Mouse (Mus musculus) left cerebral cortex, postnatal 14 days (tissue): ENCODE results near the gene Gm3285. TPM values are rescaled to one million over a fixed set of nuclear protein-coding genes. Genes with fewer than 3 reads are reported as not detected.

ENCODE experiments used
- DNase-seq, 2 experiments: peaks; one replicate each; pipeline ENCODE4 v3.0.0; 2021 to 2022; ENCODE audit warnings: low spot score in 2 of 2, mixed read lengths in 1 of 2
- intact Hi-C: fragments of 180-260 bp; cut with DNase I; formaldehyde crosslinking; loops from one replicate; pipeline ENCODE4 v1.15.1; 2025
- long read RNA-seq, 2 experiments: library from polyadenylated mRNA; stranded (forward); transcript quantifications; one replicate each; pipeline ENCODE4 v2.0.0; 2021
- total RNA-seq, 2 experiments: library from RNA; stranded (reverse); gene quantifications; 2 replicates each; pipeline ENCODE4 v1.2.3; 2021

Gm3285 gene
- not detected for total RNA-seq
- long read RNA-seq, experiment 1: 0 reads
- long read RNA-seq, experiment 2: 0 reads

DNA sequence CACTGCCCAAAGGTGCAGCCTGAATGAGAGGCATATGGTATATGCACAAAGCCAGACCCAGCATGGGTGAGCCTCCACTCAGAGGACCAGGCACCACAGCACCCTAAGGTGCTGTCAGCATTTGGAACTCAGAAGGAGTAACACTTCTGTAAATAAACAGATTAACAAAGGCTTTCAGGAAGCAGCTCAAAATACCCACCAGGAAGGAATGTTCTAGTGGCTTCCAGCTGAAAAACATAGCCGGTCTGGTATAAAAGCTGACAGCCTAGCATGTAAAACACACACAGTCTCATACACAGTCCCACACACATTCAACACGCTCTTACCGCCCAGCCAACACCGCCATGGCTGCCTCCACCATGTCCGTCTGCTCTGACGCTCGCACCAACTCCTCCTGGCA is at the start of gene Gm3285:
Gene Gm3285, plus strand, starts transcription at position 301 of the 400 bp plus-strand sequence.
- DNase-seq: no peak
- intact Hi-C loops: no loop called here

- intact Hi-C loops: no loop called here
- no peak for DNase-seq
These were observed 47.4 kb upstream of the Gm3285 start, which contains the start of gene Gm2696 for GRCm38 (mm10) chr10:77814382-77814781. Gm2696 (plus strand) TSS chr10:77814682.

DNA sequence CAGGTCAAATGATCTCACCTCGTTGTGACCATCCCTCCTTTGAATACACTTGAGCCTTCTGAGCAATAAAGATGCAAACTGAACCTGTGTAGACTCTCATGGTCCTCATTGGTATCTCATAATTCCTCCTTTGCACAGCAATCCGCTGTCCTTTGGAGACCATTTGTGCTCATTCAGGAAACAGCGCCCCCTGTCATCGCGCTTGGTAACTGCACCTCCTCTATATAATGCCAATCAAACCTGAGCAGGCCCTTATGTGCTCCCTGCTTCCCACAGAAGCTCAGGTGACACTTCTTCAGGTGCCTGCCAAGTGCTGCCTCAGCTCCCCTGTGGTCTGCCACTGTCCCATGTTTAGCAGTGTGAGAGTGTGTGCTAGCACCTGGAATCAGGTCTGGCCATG is 46.3 kb upstream of the Gm3285 start:
- intact Hi-C loops: no loop called here
- peak in 1 of 2 experiments; percentile 36 for DNase-seq

- intact Hi-C loops: no loop called here
- no peak for DNase-seq
These were observed 43.3 kb upstream of the Gm3285 start for GRCm38 (mm10) chr10:77818523-77818922.

GRCm38 (mm10) chr10:77819203-77819602 is 42.6 kb upstream of the Gm3285 start:
- no peak for DNase-seq
- intact Hi-C loops: no loop called here

DNA sequence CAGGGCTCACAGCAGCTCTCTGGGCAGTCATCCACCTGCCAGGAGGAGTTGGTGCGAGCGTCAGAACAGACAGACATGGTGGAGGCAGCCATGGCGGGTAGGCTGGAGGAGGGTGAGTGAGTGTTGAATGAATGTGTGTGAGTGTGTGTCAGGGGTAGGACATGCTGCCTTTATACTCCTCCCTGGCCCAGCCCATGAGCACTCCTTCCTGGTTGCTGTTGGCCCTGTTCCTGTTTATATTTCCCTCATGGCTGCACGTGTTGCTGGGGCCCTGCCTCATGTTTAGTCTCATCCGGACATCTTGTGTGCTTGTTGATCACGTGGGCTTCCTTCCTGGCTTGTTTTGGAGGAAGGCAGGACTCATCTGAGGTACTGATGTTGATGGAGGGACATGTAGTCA is 34.8 kb upstream of the Gm3285 start, which contains the start of gene Krtap10-4:
Gene Krtap10-4, minus strand, starts transcription at position 145 of the 400 bp plus-strand sequence.
- no peak for DNase-seq

DNA sequence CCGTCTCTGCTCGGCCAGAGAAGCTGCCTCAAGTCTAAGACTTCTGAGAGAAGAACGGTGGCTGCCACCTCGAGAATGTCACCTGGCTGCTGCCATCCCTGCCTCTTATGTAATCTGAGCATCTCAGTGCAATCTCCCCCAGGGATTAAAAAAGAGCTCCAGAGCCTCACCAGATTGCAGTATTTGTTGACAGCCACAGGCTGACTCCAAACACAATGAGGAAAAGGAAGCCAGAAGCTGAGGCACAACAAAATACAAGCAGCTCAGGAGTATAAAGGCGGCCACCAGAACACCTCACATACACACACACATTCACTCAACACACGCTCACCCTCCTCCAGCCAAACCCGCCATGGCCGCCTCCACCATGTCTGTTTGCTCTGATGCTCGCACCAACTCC is 26.1 kb upstream of the Gm3285 start, which contains the start of gene Krtap10-10:
Gene Krtap10-10, plus strand, starts transcription at position 301 of the 400 bp plus-strand sequence.
- intact Hi-C loops: no loop called here
- DNase-seq: no peak

More for the DNA sequence above, 34.8 kb upstream of the Gm3285 start, which contains the start of gene Krtap10-4:
- intact Hi-C loops: no loop called here

DNA sequence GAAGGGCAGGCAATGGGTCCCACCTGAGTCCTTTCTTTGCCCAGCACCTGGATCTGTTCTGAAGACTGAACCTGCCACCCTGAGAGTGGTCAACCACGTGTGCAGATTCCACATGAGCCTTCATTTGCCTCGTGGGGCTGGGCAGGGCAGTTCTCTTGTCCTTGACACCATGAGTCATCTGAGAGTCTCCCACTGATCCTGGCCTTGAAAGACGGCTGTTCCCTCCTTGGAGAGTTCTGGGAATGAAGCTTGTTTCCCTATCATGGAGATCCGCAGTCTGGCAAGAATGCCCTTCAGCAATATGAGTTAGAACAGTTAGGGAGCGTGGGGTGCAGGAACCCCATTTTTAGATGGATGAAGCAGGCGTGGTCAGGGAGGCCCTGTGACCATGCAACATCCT is 22.8 kb upstream of the Gm3285 start:
- intact Hi-C loops: no loop called here
- no peak for DNase-seq

DNA sequence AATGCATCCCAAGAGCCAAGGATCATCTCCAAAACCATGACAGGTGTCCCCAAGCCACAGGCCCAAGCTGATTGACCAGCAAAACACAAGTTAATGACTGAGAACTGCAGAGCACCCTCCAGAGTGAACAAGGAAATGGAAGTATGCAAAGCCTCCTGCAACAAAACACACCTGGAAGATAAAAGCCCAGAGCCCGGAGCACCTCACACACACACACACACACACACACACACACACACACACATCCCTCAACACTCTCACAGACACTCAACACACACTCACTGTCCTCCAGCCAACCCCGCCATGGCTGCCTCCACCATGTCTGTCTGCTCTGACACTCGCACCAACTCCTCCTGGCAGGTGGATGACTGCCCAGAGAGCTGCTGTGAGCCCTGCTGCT is 15.3 kb upstream of the Gm3285 start, which contains the start of gene Gm36176:
Gene Gm36176, plus strand, starts transcription at position 301 of the 400 bp plus-strand sequence.
- no peak for DNase-seq
- intact Hi-C loops: no loop called here

DNA sequence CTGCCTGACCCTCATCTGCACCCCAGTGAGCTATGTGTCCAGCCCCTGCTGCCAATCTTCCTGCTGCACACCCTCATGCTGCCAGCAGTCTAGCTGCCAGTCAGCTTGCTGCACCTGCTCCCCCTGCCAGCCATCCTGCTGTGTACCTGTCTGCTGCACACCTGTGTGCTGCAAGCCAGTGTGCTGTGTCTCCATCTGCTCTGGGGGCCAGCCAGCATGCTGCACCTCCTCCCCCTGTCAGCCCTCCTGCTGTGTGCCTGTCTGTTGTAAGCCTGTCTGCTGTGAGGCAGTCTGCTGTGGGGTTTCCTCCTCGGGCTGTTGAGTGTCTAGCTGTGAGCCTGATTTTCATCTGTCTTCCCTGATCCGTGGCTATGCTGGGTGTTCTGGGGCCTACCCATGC is 14.8 kb upstream of the Gm3285 start:
- intact Hi-C loops: no loop called here
- no peak for DNase-seq

DNA sequence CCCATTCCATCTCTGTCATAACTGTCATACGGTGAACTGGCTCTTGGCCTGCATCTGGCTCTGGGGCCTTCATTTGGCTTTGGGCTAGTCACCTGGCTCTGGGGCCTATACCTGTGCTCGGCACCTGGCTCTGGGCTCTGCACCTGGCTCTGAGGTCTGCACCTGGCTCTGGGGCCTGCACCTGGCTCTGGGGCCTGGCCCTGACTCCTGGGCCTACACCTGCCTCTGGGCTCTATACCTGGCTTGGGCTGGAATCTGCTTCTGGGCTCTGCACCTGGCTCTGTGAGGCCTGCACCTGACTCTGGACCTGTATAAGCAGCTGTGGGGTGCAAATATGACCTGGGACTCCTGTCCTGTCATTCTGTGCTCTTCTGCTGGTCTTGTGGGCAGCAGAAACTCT is 14.2 kb upstream of the Gm3285 start:
- DNase-seq: no peak
- intact Hi-C loops: no loop called here

GRCm38 (mm10) chr10:77852559-77852958 is 9.2 kb upstream of the Gm3285 start, which contains the start of gene Gm10318:
Gm10318 (plus strand) TSS chr10:77852859.
- intact Hi-C loops: no loop called here
- DNase-seq: no peak

DNA sequence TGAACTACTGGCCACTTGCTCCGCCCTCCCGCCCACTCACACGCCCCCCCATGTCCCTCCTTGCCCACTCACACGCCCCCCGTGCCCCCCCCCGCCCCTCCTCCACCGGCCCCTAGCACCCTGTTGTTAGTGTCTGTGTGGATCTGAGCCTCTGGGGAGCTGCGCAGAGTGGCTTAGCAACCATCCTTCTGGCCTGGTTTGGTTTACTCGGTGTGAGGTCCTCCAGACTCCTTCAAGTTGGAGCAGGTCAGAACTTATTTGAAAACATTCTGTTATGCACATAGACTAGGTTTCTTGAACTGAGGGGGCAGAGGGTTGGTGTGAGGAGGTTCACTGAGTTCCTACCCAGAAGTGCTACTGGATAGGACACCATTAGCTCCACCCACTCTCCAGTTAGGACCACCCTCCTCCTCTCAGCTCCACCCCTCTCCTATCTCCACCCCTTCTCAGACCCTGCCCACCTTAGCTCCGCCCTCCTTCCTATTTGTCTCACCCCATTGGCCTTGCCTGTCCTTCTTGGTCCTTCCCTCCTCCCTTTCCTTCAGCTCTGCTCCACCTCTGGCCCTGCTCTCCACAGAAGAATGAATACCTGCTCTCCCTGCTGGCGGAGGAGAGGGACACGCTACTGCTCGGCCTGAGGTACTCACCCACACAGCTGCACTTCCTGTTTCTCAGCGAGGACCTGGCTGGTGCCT is 2.4 kb downstream of the Gm3285 start:
- DNase-seq: no peak
- intact Hi-C loops: no loop called here

DNA sequence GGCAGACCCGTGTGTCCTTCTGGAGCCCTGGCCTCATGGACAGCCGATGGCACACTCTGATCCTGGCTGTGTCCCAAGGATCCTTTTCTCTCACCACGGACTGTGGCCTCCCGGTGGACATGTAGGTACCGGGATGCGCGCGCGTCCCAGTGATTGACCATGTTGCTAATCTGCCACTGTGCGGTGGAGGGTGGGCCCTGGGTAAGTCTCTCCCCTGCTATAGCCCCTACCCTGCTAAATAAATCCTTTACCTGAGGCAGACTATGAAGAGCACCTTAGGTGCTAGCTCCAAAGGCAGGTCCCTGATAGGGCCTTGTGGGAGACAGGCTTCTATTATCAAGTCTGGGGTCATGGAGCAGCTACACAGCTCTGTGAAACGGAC is 3.0 kb downstream of the Gm3285 start:
- intact Hi-C loops: no loop called here
- DNase-seq: no peak

- DNase-seq: no peak
- intact Hi-C loops: no loop called here
These were observed 5.8 kb downstream of the Gm3285 start for GRCm38 (mm10) chr10:77867546-77867945.

DNA sequence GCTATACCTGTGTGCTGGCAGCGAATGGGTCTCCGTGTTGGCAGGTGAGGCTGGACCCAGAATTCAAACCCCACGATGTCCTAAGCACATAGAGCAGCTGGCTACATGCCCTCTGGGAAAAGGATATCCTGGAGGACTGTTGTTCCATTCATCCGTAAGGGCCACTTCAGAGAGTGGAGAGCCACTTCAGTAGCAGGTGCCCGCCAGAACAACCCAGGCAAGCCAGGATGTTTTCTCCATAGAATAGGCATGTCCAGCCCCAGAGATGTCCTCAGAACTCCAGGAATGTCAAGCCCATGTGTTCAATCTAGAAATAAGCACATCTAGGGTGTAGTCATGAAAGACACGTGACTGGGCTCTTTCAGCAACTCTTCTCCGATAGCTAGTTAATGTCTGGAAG is 7.9 kb downstream of the Gm3285 start:
- DNase-seq: no peak
- intact Hi-C loops: no loop called here

DNA sequence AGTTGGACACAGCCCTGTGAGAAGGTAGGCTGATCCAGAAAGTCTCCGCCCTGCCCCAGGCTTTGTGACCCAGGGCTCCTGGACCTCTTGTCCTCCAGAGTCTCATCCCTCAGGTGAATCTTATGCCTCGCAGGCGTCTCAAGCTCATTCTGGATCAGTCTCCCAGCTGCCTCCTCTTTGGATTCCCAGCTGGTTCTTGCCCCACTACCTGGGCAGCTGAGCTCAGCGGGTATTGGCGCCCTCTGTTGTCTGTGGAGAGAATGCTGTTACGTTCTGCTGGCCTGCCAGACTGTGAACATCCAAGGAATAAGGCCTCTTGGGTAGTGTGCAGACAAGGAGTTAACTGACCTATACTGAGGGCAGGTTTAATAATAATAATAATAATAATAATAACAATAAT is 17.2 kb downstream of the Gm3285 start:
- intact Hi-C loops: loop anchor here (5.0 kb wide), 1 partner anchor 172 kb away; the partner anchor contains the start of gene Gm10272
- DNase-seq: peak in 1 of 2 experiments; percentile 53

DNA sequence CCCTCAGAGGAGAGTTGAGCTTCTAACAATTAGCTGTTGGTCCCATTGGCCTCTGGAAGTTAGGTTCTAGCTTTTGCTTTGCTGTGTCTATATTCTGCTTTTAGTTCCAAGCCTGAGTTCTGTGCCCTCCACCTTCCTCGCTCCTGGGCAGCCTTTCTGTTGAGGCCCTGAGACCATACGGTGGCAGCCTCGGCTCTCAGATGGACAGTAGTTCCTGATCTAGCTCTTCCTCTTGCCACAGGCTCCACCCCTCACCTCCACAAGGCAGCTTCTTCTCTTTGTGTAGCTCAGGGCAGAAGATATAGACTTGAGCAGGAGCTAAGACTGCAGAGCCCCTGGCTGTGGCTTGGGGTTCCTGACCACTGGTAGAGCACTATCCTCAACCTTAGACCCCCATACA is 18.5 kb downstream of the Gm3285 start:
- intact Hi-C loops: no loop called here
- DNase-seq: no peak

- intact Hi-C loops: no loop called here
- DNase-seq: no peak
These were observed 20.8 kb downstream of the Gm3285 start for GRCm38 (mm10) chr10:77882553-77882952.

- no peak for DNase-seq
- intact Hi-C loops: loop anchor here (5.0 kb wide), 1 partner anchor 259 kb away; no protein-coding TSS in a partner anchor
These were observed 24.4 kb downstream of the Gm3285 start for GRCm38 (mm10) chr10:77886007-77886747.
